Mouse (Mus musculus) bone marrow, adult 2 months (tissue): ENCODE results near the gene Dcst2.

Experiments used
- CTCF ChIP-seq: fragments of 200-500 bp; IDR thresholded peaks from 2 replicates; pipeline ENCODE4 v1.5.1; 2011; ENCODE audit warnings: low read length, control low read depth; ENCODE audit not compliant: control insufficient read depth, insufficient read depth
- POLR2A ChIP-seq: fragments of 200-500 bp; IDR thresholded peaks from 2 replicates; pipeline ENCODE4 v1.6.1; 2011; ENCODE audit warnings: low read depth, mild to moderate bottlenecking, control low read depth, low read length, borderline replicate concordance; ENCODE audit not compliant: control insufficient read depth

DNA sequence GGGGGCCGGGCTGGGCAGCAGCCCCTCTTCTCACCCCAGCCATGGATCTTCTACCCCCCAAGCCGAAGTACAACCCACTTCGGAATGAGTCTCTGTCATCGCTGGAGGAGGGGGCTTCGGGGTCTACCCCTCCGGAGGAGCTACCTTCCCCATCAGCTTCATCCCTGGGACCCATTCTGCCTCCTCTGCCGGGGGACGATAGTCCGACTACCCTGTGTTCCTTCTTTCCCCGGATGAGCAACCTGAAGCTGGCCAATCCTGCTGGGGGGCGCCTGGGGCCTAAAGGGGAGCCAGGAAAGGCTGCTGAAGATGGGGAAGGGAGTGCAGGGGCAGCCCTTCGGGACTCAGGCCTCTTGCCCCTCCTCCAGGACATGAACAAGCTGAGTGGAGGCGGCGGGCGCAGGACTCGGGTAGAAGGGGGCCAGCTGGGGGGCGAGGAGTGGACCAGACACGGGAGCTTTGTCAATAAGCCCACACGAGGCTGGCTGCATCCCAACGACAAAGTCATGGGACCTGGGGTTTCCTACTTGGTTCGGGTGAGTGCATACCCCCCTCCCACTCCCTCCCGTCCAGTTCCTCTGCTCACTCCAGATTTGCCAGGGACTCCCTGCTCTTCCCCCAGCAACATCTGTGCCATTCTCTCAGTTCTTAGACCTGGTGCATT, 60.2 kb downstream of the Dcst2 start:
- TF ChIP-seq CTCF (no peak), POLR2A (no peak)
